Mouse (Mus musculus): ENCODE measurements around the gene Rbfox3. TPM values are rescaled to one million over a fixed set of nuclear protein-coding genes. Genes with fewer than 3 reads are reported as not detected.

Gene Rbfox3
- polyA plus RNA-seq, 1 experiment from 2014 or later = 0.29 TPM

GRCm38 (mm10) chr11:118685397-118685796 is 226.0 kb downstream of the Rbfox3 start:
- Histone ChIP-seq H3K9me3 (no peaks in the 10 kb centered on the region), H3K9ac (no peak overlapping the region), H3K4me2 (no peak overlapping the region), H3K4me3 (no peak overlapping the region), H3K36me3 (no peaks in the 10 kb centered on the region), H3K27me3 (peaks cover 16% of the 10 kb centered on the region; the same call in 1 of the 2 replicates), H3K4me1 (no peaks in the 10 kb centered on the region), H3K27ac (no peak overlapping the region)
- 5% methylated on average over 16 of the region's 16 CpGs for WGBS
- no peak for ATAC-seq (ENCODE audit: borderline replicate concordance, extremely low read depth, low FRiP score, low TSS enrichment)

GRCm38 (mm10) chr11:118684665-118685064 is 226.7 kb downstream of the Rbfox3 start:
- Histone ChIP-seq H3K27ac (no peak overlapping the region), H3K9ac (no peak overlapping the region), H3K9me3 (no peaks in the 10 kb centered on the region), H3K4me2 (no peak overlapping the region), H3K36me3 (no peaks in the 10 kb centered on the region), H3K4me1 (no peaks in the 10 kb centered on the region), H3K27me3 (peaks cover 24% of the 10 kb centered on the region), H3K4me3 (no peak overlapping the region)
- WGBS = 74% methylated on average over 4 of the region's 4 CpGs
- ATAC-seq (ENCODE audit: borderline replicate concordance, extremely low read depth, low FRiP score, low TSS enrichment) = no peak

GRCm38 (mm10) chr11:118680699-118681098 is 230.7 kb downstream of the Rbfox3 start:
- no peaks in the 10 kb centered on the region for H3K36me3 ChIP-seq
- no peak overlapping the region for H3K4me2 ChIP-seq
- H3K9me3 ChIP-seq = no peaks in the 10 kb centered on the region
- WGBS = 69% methylated on average over 10 of the region's 10 CpGs
- no peak for ATAC-seq (ENCODE audit: borderline replicate concordance, extremely low read depth, low FRiP score, low TSS enrichment)
- peaks cover 39% of the 10 kb centered on the region for H3K27me3 ChIP-seq
- no peak overlapping the region for H3K9ac ChIP-seq
- no peak overlapping the region for H3K27ac ChIP-seq
- H3K4me1 ChIP-seq = no peaks in the 10 kb centered on the region
- H3K4me3 ChIP-seq = no peak overlapping the region

GRCm38 (mm10) chr11:118679736-118680410 is 231.5 kb downstream of the Rbfox3 start:
- Histone ChIP-seq H3K27me3 (peaks cover 38% of the 10 kb centered on the region), H3K27ac (no peak overlapping the region), H3K4me1 (no peaks in the 10 kb centered on the region), H3K4me2 (no peak overlapping the region), H3K9ac (no peak overlapping the region), H3K36me3 (no peaks in the 10 kb centered on the region), H3K9me3 (no peaks in the 10 kb centered on the region), H3K4me3 (no peak overlapping the region)
- ATAC-seq (ENCODE audit: borderline replicate concordance, extremely low read depth, low FRiP score, low TSS enrichment) = no peak
- WGBS = 64% methylated on average over 24 of the region's 24 CpGs

- H3K36me3 ChIP-seq = no peaks in the 10 kb centered on the region
- H3K27ac ChIP-seq = no peak overlapping the region
- no peaks in the 10 kb centered on the region for H3K4me1 ChIP-seq
- no peak for ATAC-seq (ENCODE audit: borderline replicate concordance, extremely low read depth, low FRiP score, low TSS enrichment)
- H3K27me3 ChIP-seq = peaks cover 34% of the 10 kb centered on the region
- no peak overlapping the region for H3K4me3 ChIP-seq
- no peaks in the 10 kb centered on the region for H3K9me3 ChIP-seq
- 31% methylated on average over 20 of the region's 20 CpGs for WGBS
- no peak overlapping the region for H3K9ac ChIP-seq
- no peak overlapping the region for H3K4me2 ChIP-seq
These were observed 232.8 kb downstream of the Rbfox3 start for GRCm38 (mm10) chr11:118678515-118679104.

GRCm38 (mm10) chr11:118677277-118677676 is 234.1 kb downstream of the Rbfox3 start:
- no peaks in the 10 kb centered on the region for H3K4me1 ChIP-seq
- no peak overlapping the region for H3K9ac ChIP-seq
- H3K27me3 ChIP-seq = peaks cover 34% of the 10 kb centered on the region
- ATAC-seq (ENCODE audit: borderline replicate concordance, extremely low read depth, low FRiP score, low TSS enrichment) = no peak
- H3K9me3 ChIP-seq = no peaks in the 10 kb centered on the region
- H3K4me3 ChIP-seq = no peak overlapping the region
- no peak overlapping the region for H3K27ac ChIP-seq
- 49% methylated on average over 8 of the region's 8 CpGs for WGBS
- H3K36me3 ChIP-seq = no peaks in the 10 kb centered on the region
- H3K4me2 ChIP-seq = no peak overlapping the region

GRCm38 (mm10) chr11:118676364-118676763 is 235.0 kb downstream of the Rbfox3 start:
- H3K9ac ChIP-seq = no peak overlapping the region
- no peak overlapping the region for H3K4me2 ChIP-seq
- no peak for ATAC-seq (ENCODE audit: borderline replicate concordance, extremely low read depth, low FRiP score, low TSS enrichment)
- no peaks in the 10 kb centered on the region for H3K36me3 ChIP-seq
- H3K4me3 ChIP-seq = no peak overlapping the region
- WGBS = 68% methylated on average over 7 of the region's 7 CpGs
- H3K9me3 ChIP-seq = no peaks in the 10 kb centered on the region
- H3K27ac ChIP-seq = no peak overlapping the region
- H3K27me3 ChIP-seq = peaks cover 33% of the 10 kb centered on the region
- no peaks in the 10 kb centered on the region for H3K4me1 ChIP-seq

- no peak overlapping the region for H3K4me2 ChIP-seq
- H3K27ac ChIP-seq = no peak overlapping the region
- no peaks in the 10 kb centered on the region for H3K4me1 ChIP-seq
- no peak for ATAC-seq (ENCODE audit: borderline replicate concordance, extremely low read depth, low FRiP score, low TSS enrichment)
- 65% methylated on average over 6 of the region's 6 CpGs for WGBS
- H3K9me3 ChIP-seq = no peaks in the 10 kb centered on the region
- H3K9ac ChIP-seq = no peak overlapping the region
- H3K27me3 ChIP-seq = no peaks in the 10 kb centered on the region
- no peaks in the 10 kb centered on the region for H3K36me3 ChIP-seq
- H3K4me3 ChIP-seq = no peak overlapping the region
These were observed 239.4 kb downstream of the Rbfox3 start for GRCm38 (mm10) chr11:118671958-118672357.

GRCm38 (mm10) chr11:118671216-118671615 is 240.2 kb downstream of the Rbfox3 start:
- no peak for ATAC-seq (ENCODE audit: borderline replicate concordance, extremely low read depth, low FRiP score, low TSS enrichment)
- 77% methylated on average over 6 of the region's 6 CpGs for WGBS
- H3K4me3 ChIP-seq = no peak overlapping the region

GRCm38 (mm10) chr11:118669820-118670219 is 241.6 kb downstream of the Rbfox3 start:
- Histone ChIP-seq H3K27me3 (no peaks in the 10 kb centered on the region), H3K36me3 (no peaks in the 10 kb centered on the region), H3K27ac (no peak overlapping the region), H3K9ac (no peak overlapping the region), H3K4me2 (no peak overlapping the region), H3K4me3 (no peak overlapping the region), H3K9me3 (no peaks in the 10 kb centered on the region), H3K4me1 (no peaks in the 10 kb centered on the region)
- 66% methylated on average over 5 of the region's 5 CpGs for WGBS
- no peak for ATAC-seq (ENCODE audit: borderline replicate concordance, extremely low read depth, low FRiP score, low TSS enrichment)

More at GRCm38 (mm10) chr11:118671216-118671615, 240.2 kb downstream of the Rbfox3 start:
- H3K27ac ChIP-seq = no peak overlapping the region
- H3K9ac ChIP-seq = no peak overlapping the region
- no peaks in the 10 kb centered on the region for H3K36me3 ChIP-seq
- no peaks in the 10 kb centered on the region for H3K4me1 ChIP-seq
- H3K4me2 ChIP-seq = no peak overlapping the region
- no peaks in the 10 kb centered on the region for H3K27me3 ChIP-seq
- no peaks in the 10 kb centered on the region for H3K9me3 ChIP-seq

- no peak for ATAC-seq (ENCODE audit: borderline replicate concordance, extremely low read depth, low FRiP score, low TSS enrichment)
- Histone ChIP-seq H3K36me3 (no peaks in the 10 kb centered on the region), H3K27ac (no peak overlapping the region), H3K9ac (no peak overlapping the region), H3K27me3 (no peaks in the 10 kb centered on the region), H3K4me1 (no peaks in the 10 kb centered on the region), H3K9me3 (no peaks in the 10 kb centered on the region), H3K4me3 (no peak overlapping the region), H3K4me2 (no peak overlapping the region)
- 47% methylated on average over 8 of the region's 8 CpGs for WGBS
These were observed 243.0 kb downstream of the Rbfox3 start for GRCm38 (mm10) chr11:118668351-118668750.

GRCm38 (mm10) chr11:118667946-118668345 is 243.5 kb downstream of the Rbfox3 start:
- no peaks in the 10 kb centered on the region for H3K27me3 ChIP-seq
- H3K9me3 ChIP-seq = no peaks in the 10 kb centered on the region
- no peak for ATAC-seq (ENCODE audit: borderline replicate concordance, extremely low read depth, low FRiP score, low TSS enrichment)
- 4% methylated on average over 1 of the region's 1 CpGs for WGBS
- H3K4me2 ChIP-seq = no peak overlapping the region
- no peak overlapping the region for H3K9ac ChIP-seq
- no peak overlapping the region for H3K27ac ChIP-seq
- H3K4me3 ChIP-seq = no peak overlapping the region
- H3K36me3 ChIP-seq = no peaks in the 10 kb centered on the region
- H3K4me1 ChIP-seq = no peaks in the 10 kb centered on the region
